Mouse (Mus musculus): ENCODE results near the gene Majin. TPM values are rescaled to one million over a fixed set of nuclear protein-coding genes. Genes with fewer than 3 reads are reported as not detected.
A peak's percentile ranks its signal among the peaks of the same experiment; 100 is the strongest.

Majin gene
- polyA plus RNA-seq, 1 experiment from 2014 or later, result not detected

DNA sequence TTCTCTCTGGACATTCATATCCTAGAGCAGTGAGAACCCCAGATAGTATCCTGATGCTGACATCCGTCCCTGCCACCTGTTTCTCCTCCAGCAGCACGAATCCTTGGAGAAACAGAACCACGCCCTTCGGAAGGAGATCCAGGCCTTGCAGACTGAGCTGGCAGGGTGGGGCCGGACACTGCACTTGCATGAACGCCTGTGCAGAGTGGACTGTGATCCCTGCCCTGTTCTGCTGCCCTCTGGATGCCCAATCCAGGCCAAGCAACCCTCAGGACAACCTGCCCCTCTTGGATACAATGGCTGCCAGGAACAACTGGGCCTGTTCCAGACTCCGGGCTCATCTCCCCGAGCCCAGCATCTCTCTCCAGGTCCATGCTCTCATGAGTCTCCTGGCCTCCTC lies 13.0 kb upstream of the Majin start:
- ATAC-seq (ENCODE audit: low FRiP score, low TSS enrichment) (0 out of 2 replicates have a peak, but pooled peaks have one; percentile 68), DNase-seq (ENCODE audit: low spot score) (peak; percentile 21)
- Histone ChIP-seq H3K36me3 (ENCODE audit: control insufficient read depth, insufficient read depth, low read length) (no peaks in the 10 kb centered on the region), H3K4me3 (ENCODE audit: low read depth, low read length) (no peak overlapping the region), H3K4me1 (replicated peaks; ENCODE audit: control insufficient read depth, insufficient read depth) (no peaks in the 10 kb centered on the region), H3K9me3 (ENCODE audit: control insufficient read depth, low read length) (no peaks in the 10 kb centered on the region), H3K4me2 (replicated peaks; ENCODE audit: low read depth) (no peak overlapping the region), H3K9ac (ENCODE audit: low read length) (no peak overlapping the region), H3K27me3 (ENCODE audit: control insufficient read depth, insufficient read depth, low read length) (no peaks in the 10 kb centered on the region), H3K27ac (replicated peaks) (no peak overlapping the region)
- WGBS, result 75% methylated on average over 8 of the region's 8 CpGs
- TF ChIP-seq CTCF (IDR thresholded peaks at IDR 0.05; ENCODE audit: low read depth) (no peak), EP300 (optimal IDR thresholded peaks at IDR 0.05) (no peak)

DNA sequence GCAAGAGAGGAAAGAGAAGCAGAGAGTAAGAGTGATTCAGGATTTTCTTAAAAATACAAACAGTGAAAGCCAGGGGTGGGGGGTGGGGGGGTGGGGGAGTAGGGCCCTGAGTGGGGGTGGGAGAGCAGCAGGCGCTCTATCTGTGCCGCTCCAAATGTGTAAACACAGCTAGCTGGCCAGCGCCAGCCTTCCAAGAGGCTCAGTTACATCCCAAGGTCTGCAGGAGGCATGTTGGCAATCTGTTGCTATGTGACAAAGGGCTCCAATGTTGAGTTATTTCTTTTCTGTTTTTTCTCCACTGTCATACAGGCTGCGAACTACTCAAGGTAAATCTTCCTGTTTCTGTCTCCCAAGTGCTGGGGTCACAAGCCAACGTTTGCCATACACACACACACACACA lies 9.4 kb upstream of the Majin start:
- Histone ChIP-seq H3K9me3 (ENCODE audit: control insufficient read depth, low read length) (no peaks in the 10 kb centered on the region), H3K4me2 (replicated peaks; ENCODE audit: low read depth) (no peak overlapping the region), H3K4me1 (replicated peaks; ENCODE audit: control insufficient read depth, insufficient read depth) (no peaks in the 10 kb centered on the region), H3K4me3 (ENCODE audit: low read depth, low read length) (no peak overlapping the region), H3K36me3 (ENCODE audit: control insufficient read depth, insufficient read depth, low read length) (no peaks in the 10 kb centered on the region), H3K27ac (replicated peaks) (no peak overlapping the region), H3K9ac (ENCODE audit: low read length) (no peak overlapping the region), H3K27me3 (ENCODE audit: control insufficient read depth, insufficient read depth, low read length) (no peaks in the 10 kb centered on the region)
- TF ChIP-seq CTCF (IDR thresholded peaks at IDR 0.05; ENCODE audit: low read depth) (0 out of 2 replicates have a peak, but pooled peaks have one; percentile 3), EP300 (optimal IDR thresholded peaks at IDR 0.05) (no peak)
- 13% methylated on average over 5 of the region's 5 CpGs for WGBS
- DNase-seq (ENCODE audit: low spot score), result no peak
- no peak for ATAC-seq (ENCODE audit: low FRiP score, low TSS enrichment)

DNA sequence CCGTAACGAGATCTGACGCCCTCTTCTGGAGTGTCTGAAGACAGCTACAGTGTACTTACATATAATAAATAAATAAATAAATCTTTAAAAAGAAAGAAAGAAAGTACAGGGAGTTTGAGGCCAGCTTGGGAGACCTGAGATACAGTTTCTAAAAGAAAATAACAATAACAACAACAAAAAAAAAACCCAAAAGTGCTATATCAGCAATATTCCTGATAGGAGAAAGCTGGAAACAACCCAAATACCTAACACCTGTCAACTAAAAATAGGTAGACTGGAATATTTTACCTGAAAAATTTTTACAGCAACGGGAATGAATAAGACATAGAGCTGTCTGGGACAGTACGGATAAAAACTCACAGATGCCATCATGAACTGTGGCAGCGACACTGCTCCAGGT lies 5.4 kb upstream of the Majin start:
- Histone ChIP-seq H3K4me1 (replicated peaks; ENCODE audit: control insufficient read depth, insufficient read depth) (no peaks in the 10 kb centered on the region), H3K4me3 (ENCODE audit: low read depth, low read length) (no peak overlapping the region), H3K4me2 (replicated peaks; ENCODE audit: low read depth) (no peak overlapping the region), H3K27me3 (ENCODE audit: control insufficient read depth, insufficient read depth, low read length) (no peaks in the 10 kb centered on the region), H3K36me3 (ENCODE audit: control insufficient read depth, insufficient read depth, low read length) (no peaks in the 10 kb centered on the region), H3K9ac (ENCODE audit: low read length) (no peak overlapping the region), H3K27ac (replicated peaks) (no peak overlapping the region), H3K9me3 (ENCODE audit: control insufficient read depth, low read length) (no peaks in the 10 kb centered on the region)
- WGBS, result 97% methylated on average over 4 of the region's 6 CpGs
- TF ChIP-seq CTCF (IDR thresholded peaks at IDR 0.05; ENCODE audit: low read depth) (no peak), EP300 (optimal IDR thresholded peaks at IDR 0.05) (no peak)
- DNase-seq (ENCODE audit: low spot score), result no peak
- no peak for ATAC-seq (ENCODE audit: low FRiP score, low TSS enrichment)

DNA sequence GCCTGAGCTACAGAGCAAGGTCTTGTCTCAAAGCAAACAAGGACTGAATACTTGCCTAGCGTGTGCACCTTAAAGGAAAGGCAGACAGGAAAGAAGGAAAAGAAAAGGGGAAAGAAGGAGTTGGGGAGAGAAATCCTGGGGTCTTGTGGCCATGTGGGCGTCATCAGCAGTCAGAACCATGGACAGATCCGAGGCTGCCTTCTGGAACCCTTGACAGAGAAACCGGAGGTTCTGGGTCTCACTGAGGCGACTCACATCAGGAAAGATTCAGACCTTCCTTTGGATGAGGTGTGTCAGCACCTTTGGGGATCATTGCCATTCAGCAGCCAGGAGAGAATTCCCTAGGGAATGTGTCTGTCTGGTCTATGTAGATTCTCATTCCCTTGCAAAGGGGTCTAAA lies 2.6 kb upstream of the Majin start:
- ATAC-seq (ENCODE audit: low FRiP score, low TSS enrichment) (no peak), DNase-seq (ENCODE audit: low spot score) (peak; percentile 27)
- Histone ChIP-seq H3K4me2 (replicated peaks; ENCODE audit: low read depth) (no peak overlapping the region), H3K4me3 (ENCODE audit: low read depth, low read length) (no peak overlapping the region), H3K27me3 (ENCODE audit: control insufficient read depth, insufficient read depth, low read length) (no peaks in the 10 kb centered on the region), H3K9me3 (ENCODE audit: control insufficient read depth, low read length) (no peaks in the 10 kb centered on the region), H3K4me1 (replicated peaks; ENCODE audit: control insufficient read depth, insufficient read depth) (no peaks in the 10 kb centered on the region), H3K9ac (ENCODE audit: low read length) (no peak overlapping the region), H3K36me3 (ENCODE audit: control insufficient read depth, insufficient read depth, low read length) (no peaks in the 10 kb centered on the region), H3K27ac (replicated peaks) (no peak overlapping the region)
- 12% methylated on average over 5 of the region's 5 CpGs for WGBS
- TF ChIP-seq CTCF (IDR thresholded peaks at IDR 0.05; ENCODE audit: low read depth) (no peak), EP300 (optimal IDR thresholded peaks at IDR 0.05) (no peak)

DNA sequence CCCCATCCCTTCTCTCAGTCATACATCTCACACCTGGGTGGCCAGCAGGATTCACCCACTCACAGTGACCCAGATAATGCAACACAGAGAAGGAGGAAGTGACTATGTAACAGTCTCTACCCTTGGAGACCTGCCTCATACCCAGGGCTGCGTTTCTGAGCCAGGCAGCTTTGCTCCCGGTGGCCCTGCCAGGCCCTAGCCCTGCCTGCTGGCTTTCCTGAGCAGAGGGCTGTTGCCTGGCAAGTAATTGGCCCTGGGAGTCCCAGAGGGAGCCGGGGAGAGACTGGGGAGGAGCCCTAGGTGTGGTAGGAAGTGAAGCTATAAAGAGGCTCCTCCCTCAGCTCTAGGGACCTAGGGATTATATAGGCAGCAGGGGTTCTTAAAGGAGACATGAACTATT lies 1.7 kb upstream of the Majin start:
- Histone ChIP-seq H3K9ac (ENCODE audit: low read length) (no peak overlapping the region), H3K4me1 (replicated peaks; ENCODE audit: control insufficient read depth, insufficient read depth) (no peaks in the 10 kb centered on the region), H3K4me2 (replicated peaks; ENCODE audit: low read depth) (no peak overlapping the region), H3K4me3 (ENCODE audit: low read depth, low read length) (no peak overlapping the region), H3K27me3 (ENCODE audit: control insufficient read depth, insufficient read depth, low read length) (no peaks in the 10 kb centered on the region), H3K36me3 (ENCODE audit: control insufficient read depth, insufficient read depth, low read length) (no peaks in the 10 kb centered on the region), H3K9me3 (ENCODE audit: control insufficient read depth, low read length) (no peaks in the 10 kb centered on the region), H3K27ac (replicated peaks) (no peak overlapping the region)
- 22% methylated on average over 3 of the region's 3 CpGs for WGBS
- ATAC-seq (ENCODE audit: low FRiP score, low TSS enrichment), result peak; percentile 67; the same call in 1 of the 2 replicates
- peak; percentile 52 for DNase-seq (ENCODE audit: low spot score)
- TF ChIP-seq CTCF (IDR thresholded peaks at IDR 0.05; ENCODE audit: low read depth), result no peak

DNA sequence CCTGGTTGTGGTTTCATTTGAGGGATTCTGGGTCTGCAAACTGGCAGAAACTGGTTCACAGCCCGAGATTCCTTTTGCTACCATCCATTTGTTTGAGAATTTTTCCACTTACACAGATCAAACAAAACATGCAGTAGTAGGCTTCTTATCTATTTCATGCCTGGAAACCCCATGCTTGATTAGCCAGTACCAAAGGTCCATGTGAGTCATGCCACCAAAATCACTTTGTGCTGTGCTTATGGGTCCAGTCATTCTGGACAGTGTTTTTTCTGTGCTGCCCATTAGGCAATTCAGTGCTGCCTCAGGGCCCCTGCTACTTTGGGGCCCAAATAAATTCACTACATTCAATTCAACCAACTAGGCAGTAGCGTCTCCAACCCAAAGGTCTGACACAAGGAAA lies 20.1 kb downstream of the Majin start:
- Histone ChIP-seq H3K9ac (ENCODE audit: low read length) (no peak overlapping the region), H3K9me3 (ENCODE audit: control insufficient read depth, low read length) (no peaks in the 10 kb centered on the region), H3K27me3 (ENCODE audit: control insufficient read depth, insufficient read depth, low read length) (no peaks in the 10 kb centered on the region), H3K4me3 (ENCODE audit: low read depth, low read length) (no peak overlapping the region), H3K27ac (replicated peaks) (no peak overlapping the region), H3K4me1 (replicated peaks; ENCODE audit: control insufficient read depth, insufficient read depth) (no peaks in the 10 kb centered on the region), H3K36me3 (ENCODE audit: control insufficient read depth, insufficient read depth, low read length) (no peaks in the 10 kb centered on the region), H3K4me2 (replicated peaks; ENCODE audit: low read depth) (no peak overlapping the region)
- TF ChIP-seq EP300 (optimal IDR thresholded peaks at IDR 0.05) (no peak), CTCF (IDR thresholded peaks at IDR 0.05; ENCODE audit: low read depth) (no peak)
- WGBS, result 67% methylated on average over 2 of the region's 2 CpGs
- DNase-seq (ENCODE audit: low spot score), result peak; percentile 41
- peak; percentile 75; the same call in 1 of the 2 replicates for ATAC-seq (ENCODE audit: low FRiP score, low TSS enrichment)

Measured in stomach, postnatal 0 days (tissue).